Mouse (Mus musculus) thymus, adult 2 months (tissue): ENCODE results near the gene Eif4e3. TPM values are rescaled to one million over a fixed set of nuclear protein-coding genes. Genes with fewer than 3 reads are reported as not detected.

Experiments
- DNase-seq: peaks from one replicate; pipeline ENCODE4 v3.0.0; 2021
- H3K27ac ChIP-seq: fragments of 200-500 bp; 2 replicates; pipeline ENCODE4 v1.5.1; 2012; ENCODE audit warnings: low read length, control low read depth; ENCODE audit not compliant: control insufficient read depth, insufficient read depth
- H3K27me3 ChIP-seq: fragments of 200-500 bp; 2 replicates; pipeline ENCODE4 v1.6.1; 2012; ENCODE audit warnings: mild to moderate bottlenecking, low read length, moderate library complexity, mixed read lengths; ENCODE audit not compliant: control insufficient read depth, insufficient read depth
- H3K36me3 ChIP-seq: fragments of 200-500 bp; 2 replicates; pipeline ENCODE4 v1.6.1; 2012; ENCODE audit warnings: mild to moderate bottlenecking, low read length, moderate library complexity; ENCODE audit not compliant: control insufficient read depth, insufficient read depth
- H3K4me1 ChIP-seq: fragments of 200-500 bp; replicated peaks from 2 replicates; pipeline ENCODE4 v1.6.1; 2012; ENCODE audit warnings: low read length; ENCODE audit not compliant: control insufficient read depth, insufficient read depth
- H3K4me3 ChIP-seq: fragments of 200-500 bp; 2 replicates; pipeline ENCODE4 v1.5.1; 2012; ENCODE audit warnings: mild to moderate bottlenecking, low read length, control low read depth, moderate library complexity; ENCODE audit not compliant: control insufficient read depth, insufficient read depth
- CTCF ChIP-seq: fragments of 200-500 bp; IDR thresholded peaks from 2 replicates; pipeline ENCODE4 v1.5.1; 2012; ENCODE audit warnings: mild to moderate bottlenecking, control low read depth, low read length, moderate library complexity, borderline replicate concordance; ENCODE audit not compliant: control insufficient read depth, poor library complexity, insufficient read depth; ENCODE audit errors: extremely low read depth
- POLR2A ChIP-seq: fragments of 200-500 bp; IDR thresholded peaks from 2 replicates; pipeline ENCODE4 v1.6.1; 2012; ENCODE audit warnings: mild to moderate bottlenecking, low read length, control low read depth, moderate library complexity; ENCODE audit not compliant: control insufficient read depth, poor library complexity, insufficient read depth; ENCODE audit errors: extremely low read depth
- WGBS: fragments of 180-500 bp; shearing (Covaris S2); methylation state at CpG from one replicate; pipeline ENCODE4 v1.1.7; 2018; 5-methylcytosine and 5-hydroxymethylcytosine counted together
- polyA plus RNA-seq: library from polyadenylated mRNA; depleted of rRNA; stranded (reverse); fragments of >200 nt; gene quantifications from 2 replicates; pipeline ENCODE4 v1.2.3, GENCODE M21; 2012

Gene Eif4e3
- polyA plus RNA-seq, 1 experiment, result 34.4 TPM

GRCm38 (mm10) chr6:99678108-99678507, 11.5 kb upstream of the Eif4e3 start:
- TF ChIP-seq CTCF (no peak), POLR2A (no peak)
- no peak overlapping the region for H3K27ac ChIP-seq
- H3K27me3 ChIP-seq, result no peaks in the 10 kb centered on the region
- H3K36me3 ChIP-seq, result no peaks in the 10 kb centered on the region
- 92% methylated on average over 11 of the region's 11 CpGs for WGBS
- H3K4me1 ChIP-seq, result no peaks in the 10 kb centered on the region
- no peak for DNase-seq
- no peak overlapping the region for H3K4me3 ChIP-seq

GRCm38 (mm10) chr6:99677325-99677724, 10.8 kb upstream of the Eif4e3 start:
- no peak overlapping the region for H3K27ac ChIP-seq
- no peaks in the 10 kb centered on the region for H3K36me3 ChIP-seq
- WGBS, result 89% methylated on average over 8 of the region's 8 CpGs
- no peak overlapping the region for H3K4me3 ChIP-seq
- TF ChIP-seq CTCF, result no peak
- TF ChIP-seq POLR2A, result no peak
- no peak for DNase-seq
- no peaks in the 10 kb centered on the region for H3K4me1 ChIP-seq
- no peaks in the 10 kb centered on the region for H3K27me3 ChIP-seq

DNA sequence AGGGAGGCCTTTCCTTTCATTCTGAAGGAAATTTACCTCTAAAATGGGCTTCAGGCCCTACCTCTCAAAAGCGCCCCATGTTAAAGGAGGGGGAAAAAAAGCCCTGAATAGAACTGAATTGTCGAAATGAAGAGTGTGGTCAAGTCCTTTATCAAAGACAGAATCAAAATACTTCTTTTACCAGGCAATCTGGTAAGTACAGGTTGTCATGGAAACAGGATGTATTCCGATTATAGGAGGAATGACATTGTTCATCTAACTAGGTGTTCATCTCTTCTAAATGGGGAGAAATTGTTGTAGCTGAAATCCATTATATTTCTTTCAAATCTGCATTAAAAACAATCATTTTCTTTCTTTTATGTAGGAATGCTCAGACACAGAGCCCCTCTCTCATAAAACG, 7.9 kb upstream of the Eif4e3 start:
- TF ChIP-seq CTCF, result no peak
- TF ChIP-seq POLR2A, result no peak
- Histone ChIP-seq H3K27ac (no peak overlapping the region), H3K27me3 (no peaks in the 10 kb centered on the region), H3K36me3 (no peaks in the 10 kb centered on the region), H3K4me3 (no peak overlapping the region), H3K4me1 (0 out of 2 replicates have a peak, but pooled peaks cover 3% of the 10 kb centered on the region)
- DNase-seq, result no peak
- 89% methylated on average over 4 of the region's 4 CpGs for WGBS

DNA sequence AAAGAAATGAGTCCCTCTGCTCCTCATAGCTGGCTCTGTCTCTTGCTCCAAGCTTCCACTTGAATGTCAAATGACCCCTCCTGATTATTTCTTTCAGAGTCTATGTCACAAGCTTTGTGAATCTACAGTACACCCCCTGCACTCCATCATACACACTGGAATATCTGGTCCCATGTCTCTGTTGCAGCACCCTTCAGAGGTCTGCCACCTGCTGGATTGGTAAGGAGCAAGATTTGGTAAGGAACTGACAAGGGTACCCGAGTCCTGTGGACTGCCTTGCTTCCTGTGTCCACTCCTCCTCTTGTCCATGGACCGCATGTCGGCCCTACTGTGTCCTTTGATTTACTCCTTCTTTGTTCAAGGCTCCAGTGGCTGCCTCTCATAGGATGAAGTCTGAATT, 5.2 kb upstream of the Eif4e3 start:
- Histone ChIP-seq H3K27me3 (no peaks in the 10 kb centered on the region), H3K36me3 (no peaks in the 10 kb centered on the region), H3K27ac (no peak overlapping the region), H3K4me3 (no peak overlapping the region), H3K4me1 (peaks cover 12% of the 10 kb centered on the region)
- TF ChIP-seq CTCF (no peak), POLR2A (no peak)
- WGBS, result 62% methylated on average over 3 of the region's 3 CpGs
- DNase-seq, result no peak

DNA sequence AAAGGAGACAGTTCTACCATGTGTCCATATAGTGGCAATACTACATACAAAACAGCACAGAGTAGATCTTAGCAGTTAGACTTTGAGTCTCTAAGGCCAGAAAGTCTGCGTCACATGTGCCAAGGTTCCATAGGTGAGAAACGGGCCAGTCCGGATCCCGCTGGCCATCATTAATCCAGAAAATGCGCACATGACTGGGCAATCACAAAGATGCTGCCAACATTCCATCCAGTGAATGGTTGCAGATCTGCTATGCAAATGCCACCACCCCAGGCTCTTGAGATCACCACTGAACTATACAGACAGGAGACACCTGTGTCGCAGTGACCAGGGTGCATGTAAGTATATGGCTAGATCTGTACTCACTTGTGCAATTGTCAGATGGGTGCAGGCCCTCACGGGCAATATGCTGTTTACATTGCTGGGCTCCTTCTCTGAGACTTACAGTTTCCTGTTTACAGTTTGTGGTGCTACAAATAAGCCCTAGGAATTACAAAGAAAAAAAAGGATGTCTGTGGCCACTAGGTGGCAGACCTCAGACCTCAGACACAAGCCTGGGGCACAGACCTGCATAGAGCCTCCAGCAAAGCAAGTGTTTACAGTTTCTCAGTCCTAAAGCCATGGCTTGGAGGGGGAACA, 4.0 kb upstream of the Eif4e3 start:
- Histone ChIP-seq H3K4me1 (peaks cover 13% of the 10 kb centered on the region), H3K27me3 (no peaks in the 10 kb centered on the region), H3K27ac (no peak overlapping the region), H3K36me3 (no peaks in the 10 kb centered on the region), H3K4me3 (no peak overlapping the region)
- peak; percentile 72 for DNase-seq
- TF ChIP-seq CTCF (no peak), POLR2A (no peak)
- 83% methylated on average over 7 of the region's 7 CpGs for WGBS

- TF ChIP-seq POLR2A (no peak), CTCF (no peak)
- DNase-seq, result no peak
- no peaks in the 10 kb centered on the region for H3K27me3 ChIP-seq
- 82% methylated on average over 5 of the region's 5 CpGs for WGBS
- no peak overlapping the region for H3K27ac ChIP-seq
- H3K4me1 ChIP-seq, result peaks cover 13% of the 10 kb centered on the region
- H3K4me3 ChIP-seq, result no peak overlapping the region
- H3K36me3 ChIP-seq, result no peaks in the 10 kb centered on the region
These were observed 3.1 kb upstream of the Eif4e3 start for GRCm38 (mm10) chr6:99669481-99670325.

GRCm38 (mm10) chr6:99667290-99667689, 719 bp upstream of the Eif4e3 start:
- 18% methylated on average over 8 of the region's 8 CpGs for WGBS
- H3K27ac ChIP-seq, result peak overlapping the region; percentile 63
- peaks cover 35% of the 10 kb centered on the region for H3K4me1 ChIP-seq
- TF ChIP-seq POLR2A, result 0 out of 2 replicates have a peak, but pooled peaks have one; percentile 36
- TF ChIP-seq CTCF, result no peak
- H3K36me3 ChIP-seq, result no peaks in the 10 kb centered on the region
- no peaks in the 10 kb centered on the region for H3K27me3 ChIP-seq
- H3K4me3 ChIP-seq, result peak overlapping the region; percentile 94
- DNase-seq, result no peak
